Mouse (Mus musculus): ENCODE measurements at regions not wholly inside any gene's neighbourhood (a gene's known extent, or its start where the extent isn't known, plus 50 kb on each side); places are given as distances from the start of the nearest gene placed in this dataset.

DNA sequence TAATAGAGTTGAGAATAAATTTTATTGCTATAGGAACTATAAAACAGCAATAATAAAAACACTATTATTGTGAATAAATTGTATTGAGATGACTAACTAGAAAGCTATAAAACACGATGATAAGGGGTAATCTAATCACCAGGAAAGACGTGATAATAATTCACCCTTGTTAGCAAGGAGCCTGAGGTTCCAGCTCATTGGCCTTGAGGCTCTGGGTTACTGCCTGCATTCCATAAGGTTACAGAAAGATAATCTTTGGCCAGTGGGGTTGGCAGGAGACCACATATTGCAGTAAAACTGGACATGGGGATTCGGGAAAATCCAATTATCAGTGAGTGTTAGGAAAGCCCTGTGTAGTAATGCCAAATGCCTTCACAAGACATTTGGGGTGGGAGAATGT, 134.1 kb upstream of the 4933402D24Rik start:
- Histone ChIP-seq H3K27ac (ENCODE audit: control insufficient read depth, low read depth, low read length) (no peak overlapping the region), H3K4me1 (ENCODE audit: control insufficient read depth in 1 of 2, insufficient read depth in 2 of 2, low read length in 2 of 2) (no peaks in the 10 kb centered on the region), H3K9me3 (replicated peaks; ENCODE audit: insufficient read depth, low read length) (no peaks in the 10 kb centered on the region), H3K4me3 (ENCODE audit: control insufficient read depth in 1 of 2, insufficient read depth in 1 of 2, low read depth in 2 of 2, low read length in 2 of 2) (no peak overlapping the region), H3K9ac (ENCODE audit: control insufficient read depth, low read depth, low read length, poor library complexity, severe bottlenecking) (no peak overlapping the region), H3K79me2 (ENCODE audit: control insufficient read depth, insufficient read depth, low read length, poor library complexity) (no peaks in the 10 kb centered on the region), H3K36me3 (ENCODE audit: control insufficient read depth in 1 of 2, insufficient read depth in 2 of 2, low read length in 2 of 2) (no peaks in the 10 kb centered on the region), H3K27me3 (ENCODE audit: control insufficient read depth in 1 of 2, insufficient read depth in 2 of 2, low read length in 2 of 2) (no peaks in the 10 kb centered on the region)
- no peak for DNase-seq (ENCODE audit: low read depth, low spot score)
- TF ChIP-seq POLR2A (IDR thresholded peaks at IDR 0.05; ENCODE audit: control insufficient read depth in 1 of 2, insufficient read depth in 1 of 2, low read depth in 1 of 2, low read length in 2 of 2, poor library complexity in 1 of 2): no peak
- TF ChIP-seq KAT2A (conservative IDR thresholded peaks at IDR 0.05; ENCODE audit: low read depth, low read length): no peak
- TF ChIP-seq ZC3H11A (IDR thresholded peaks at IDR 0.05; ENCODE audit: low read depth, low read length): no peak
- no peak for TF ChIP-seq SIN3A (IDR thresholded peaks at IDR 0.05; ENCODE audit: low read length)
- no peak for TF ChIP-seq CTCF (IDR thresholded peaks at IDR 0.05 in 2 of 3, conservative IDR thresholded peaks at IDR 0.05 in 1 of 3; ENCODE audit: control insufficient read depth in 1 of 3, insufficient read depth in 1 of 3, low read depth in 2 of 3, low read length in 3 of 3, poor library complexity in 1 of 3, severe bottlenecking in 1 of 3)
- TF ChIP-seq POLR2AphosphoS5 (IDR thresholded peaks at IDR 0.05; ENCODE audit: borderline replicate concordance, low read depth, low read length): no peak
- no peak for TF ChIP-seq BHLHE40 (IDR thresholded peaks at IDR 0.05; ENCODE audit: borderline replicate concordance, low read depth, low read length)
- TF ChIP-seq USF1 (IDR thresholded peaks at IDR 0.05; ENCODE audit: low read depth, low read length): no peak
- TF ChIP-seq TCF12 (IDR thresholded peaks at IDR 0.05; ENCODE audit: low read depth, low read length): no peak
- TF ChIP-seq MAFK (IDR thresholded peaks at IDR 0.05; ENCODE audit: borderline replicate concordance, low read depth, low read length): no peak
- no peak for TF ChIP-seq RCOR1 (IDR thresholded peaks at IDR 0.05; ENCODE audit: low read depth, low read length)
- TF ChIP-seq MYC (IDR thresholded peaks at IDR 0.05; ENCODE audit: low read depth, low read length): no peak
- TF ChIP-seq ELF1 (IDR thresholded peaks at IDR 0.05; ENCODE audit: low read depth, low read length): no peak
- no peak for TF ChIP-seq MAX (IDR thresholded peaks at IDR 0.05; ENCODE audit: low read length)
- no peak for TF ChIP-seq NRF1 (IDR thresholded peaks at IDR 0.05; ENCODE audit: insufficient read depth, low read depth, low read length, poor library complexity, severe bottlenecking)

DNA sequence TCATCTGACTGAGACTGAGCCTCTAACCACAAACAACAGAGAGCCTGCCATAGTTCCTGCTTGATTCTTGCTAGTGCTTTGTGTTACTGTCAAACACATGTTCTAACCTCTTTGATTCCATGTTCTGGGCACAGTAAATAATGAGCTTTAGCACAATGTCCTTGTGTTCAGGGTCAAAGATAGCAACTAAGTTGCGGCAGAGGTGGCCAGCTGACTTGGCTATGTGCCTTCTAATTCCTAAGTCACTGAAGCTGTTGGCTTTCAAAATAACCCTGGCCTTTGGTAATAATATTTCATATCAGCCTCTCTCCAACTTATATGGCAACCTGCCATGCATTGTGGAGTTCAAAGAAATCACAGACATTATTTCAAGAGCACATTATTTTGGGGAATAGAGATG, 133.3 kb upstream of the 4933402D24Rik start:
- no peak overlapping the region for H3K27ac ChIP-seq (ENCODE audit: control insufficient read depth, low read depth, low read length)
- H3K9ac ChIP-seq (ENCODE audit: control insufficient read depth, low read depth, low read length, poor library complexity, severe bottlenecking): no peak overlapping the region
- no peak for DNase-seq (ENCODE audit: low read depth, low spot score)
- no peaks in the 10 kb centered on the region for H3K9me3 ChIP-seq (replicated peaks; ENCODE audit: insufficient read depth, low read length)
- H3K4me3 ChIP-seq (ENCODE audit: control insufficient read depth in 1 of 2, insufficient read depth in 1 of 2, low read depth in 2 of 2, low read length in 2 of 2): no peak overlapping the region
- no peaks in the 10 kb centered on the region for H3K36me3 ChIP-seq (ENCODE audit: control insufficient read depth in 1 of 2, insufficient read depth in 2 of 2, low read length in 2 of 2)
- TF ChIP-seq MAFK (IDR thresholded peaks at IDR 0.05; ENCODE audit: borderline replicate concordance, low read depth, low read length): no peak
- no peak for TF ChIP-seq TCF12 (IDR thresholded peaks at IDR 0.05; ENCODE audit: low read depth, low read length)
- no peak for TF ChIP-seq ETS1 (IDR thresholded peaks at IDR 0.05; ENCODE audit: low read depth, low read length)
- no peak for TF ChIP-seq ELF1 (IDR thresholded peaks at IDR 0.05; ENCODE audit: low read depth, low read length)
- no peak for TF ChIP-seq MYC (IDR thresholded peaks at IDR 0.05; ENCODE audit: low read depth, low read length)
- TF ChIP-seq SMC3 (IDR thresholded peaks at IDR 0.05; ENCODE audit: low read depth, low read length): no peak
- no peak for TF ChIP-seq E2F4 (IDR thresholded peaks at IDR 0.05; ENCODE audit: borderline replicate concordance, low read depth, low read length)
- TF ChIP-seq ZMIZ1 (IDR thresholded peaks at IDR 0.05; ENCODE audit: low read depth, low read length): no peak
- no peak for TF ChIP-seq GABPA (IDR thresholded peaks at IDR 0.05; ENCODE audit: low read depth, low read length)
- TF ChIP-seq MAX (IDR thresholded peaks at IDR 0.05; ENCODE audit: low read length): no peak
- TF ChIP-seq ZC3H11A (IDR thresholded peaks at IDR 0.05; ENCODE audit: low read depth, low read length): no peak
- no peak for TF ChIP-seq SIN3A (IDR thresholded peaks at IDR 0.05; ENCODE audit: low read length)
- TF ChIP-seq UBTF (IDR thresholded peaks at IDR 0.05; ENCODE audit: borderline replicate concordance, insufficient read depth, low read depth, low read length): no peak
- TF ChIP-seq NELFE (IDR thresholded peaks at IDR 0.05; ENCODE audit: low read depth, low read length): no peak
- no peak for TF ChIP-seq BHLHE40 (IDR thresholded peaks at IDR 0.05; ENCODE audit: borderline replicate concordance, low read depth, low read length)
- TF ChIP-seq POLR2AphosphoS2 (IDR thresholded peaks at IDR 0.05; ENCODE audit: low read length): no peak
- no peak for TF ChIP-seq HCFC1 (IDR thresholded peaks at IDR 0.05; ENCODE audit: low read depth, low read length)
- no peak for TF ChIP-seq POLR2AphosphoS5 (IDR thresholded peaks at IDR 0.05; ENCODE audit: borderline replicate concordance, low read depth, low read length)
- no peak for TF ChIP-seq MAZ (IDR thresholded peaks at IDR 0.05; ENCODE audit: low read depth, low read length)
- no peaks in the 10 kb centered on the region for H3K4me1 ChIP-seq (ENCODE audit: control insufficient read depth in 1 of 2, insufficient read depth in 2 of 2, low read length in 2 of 2)
- no peaks in the 10 kb centered on the region for H3K27me3 ChIP-seq (ENCODE audit: control insufficient read depth in 1 of 2, insufficient read depth in 2 of 2, low read length in 2 of 2)
- H3K79me2 ChIP-seq (ENCODE audit: control insufficient read depth, insufficient read depth, low read length, poor library complexity): no peaks in the 10 kb centered on the region
